Mouse (Mus musculus): Measurements from ENCODE around the gene Lrpap1. TPM values are rescaled to one million over a fixed set of nuclear protein-coding genes. Genes with fewer than 3 reads are reported as not detected.

The Lrpap1 gene
- 10 to 100 TPM; 49.0 to 59.0 TPM for total RNA-seq (2021)
- polyA plus RNA-seq (2012; rRNA removed): 33.1 and 39.4 TPM in 2 replicates
- long read RNA-seq, transcript Lrpap1-201 (8 exons, 2,981 nt): major isoform, 130 of 142 reads
- long read RNA-seq, partial matches to known transcripts: 0 of 142 reads
- long read RNA-seq, other reads (novel, unspliced or antisense): 12 of 142 reads

DNA sequence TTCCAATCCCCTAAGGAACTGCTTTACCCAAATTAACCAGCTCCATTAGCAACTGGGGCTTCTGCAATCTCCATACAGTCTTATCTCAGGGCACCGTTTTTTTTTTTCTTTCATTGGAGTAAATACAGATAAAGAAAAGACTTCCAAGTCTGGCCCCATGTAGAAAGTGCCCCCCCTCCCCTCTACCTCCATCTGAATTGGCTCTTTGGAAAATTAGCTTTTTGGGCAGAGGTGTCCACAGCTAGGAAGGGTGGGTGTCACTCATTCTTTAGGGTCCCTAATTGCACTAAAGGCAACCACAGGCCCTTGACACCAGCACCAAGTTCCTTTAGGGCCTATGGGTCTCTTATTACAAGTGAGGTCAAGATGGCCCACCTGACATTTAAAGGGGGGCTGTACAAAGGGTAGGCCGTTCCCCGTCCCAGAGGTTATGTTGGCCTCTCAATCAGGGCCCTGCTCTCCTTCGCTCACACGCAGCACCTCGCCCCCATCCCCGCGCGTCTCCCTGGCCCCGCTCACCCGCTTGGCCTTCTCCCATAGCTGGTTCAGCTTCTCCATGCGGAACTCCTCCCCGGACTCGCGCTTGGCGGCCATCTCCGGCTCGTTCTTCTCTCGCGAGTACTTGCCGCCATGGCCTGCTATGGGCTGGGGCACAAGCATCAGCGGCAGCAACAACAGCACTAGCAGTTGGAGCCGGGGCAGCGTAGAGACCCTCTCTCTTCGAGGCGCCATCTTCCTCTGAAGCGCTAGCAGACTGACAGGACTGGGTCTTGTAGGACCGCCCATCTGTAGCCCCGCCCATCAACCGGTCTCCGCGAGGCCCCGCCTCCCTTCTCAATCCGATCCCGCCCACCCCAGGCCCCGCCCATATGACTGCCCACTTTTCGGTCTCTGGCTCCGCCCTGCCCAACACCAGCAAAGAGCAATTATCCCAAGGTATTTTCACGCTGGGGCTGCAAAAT lies at the start of gene Lrpap1:
Lrpap1 (minus strand) TSS at position 807 of the 962 bp plus-strand sequence.
- peak within 1 kb of the TSS; percentile 70 for H3K9ac ChIP-seq (ENCODE audit: low read depth, low read length)
- peak; percentile 98 for TF ChIP-seq POLR2A (IDR thresholded peaks at IDR 0.05; ENCODE audit: insufficient read depth, low read depth, low read length)
- no peak for TF ChIP-seq CTCF (IDR thresholded peaks at IDR 0.05)
- 0 out of 2 replicates have a peak, but pooled peaks have one; percentile 8 for TF ChIP-seq EP300 (IDR thresholded peaks at IDR 0.05; ENCODE audit: insufficient read depth, low read depth, low read length)
- WGBS: under 1% methylated on average over 39 of the region's 39 CpGs
- no peaks in the 10 kb centered on the region for H3K36me3 ChIP-seq (ENCODE audit: control insufficient read depth, insufficient read depth, low read length)
- peaks cover 5% of the 10 kb centered on the region for H3K4me1 ChIP-seq (ENCODE audit: control insufficient read depth, insufficient read depth, low read length)
- peak within 1 kb of the TSS; percentile 80 for H3K27ac ChIP-seq
- DNase-seq: peak; percentile 90 to 92
- H3K27me3 ChIP-seq (ENCODE audit: control insufficient read depth, insufficient read depth, low read length): no peaks in the 10 kb centered on the region
- H3K79me2 ChIP-seq (replicated peaks; ENCODE audit: control insufficient read depth, insufficient read depth, low read length): peaks cover 2% of the 10 kb centered on the region; the same call in 1 of the 2 replicates
- H3K4me3 ChIP-seq: peak within 1 kb of the TSS; percentile 57
- intact Hi-C loops (cut with DNase I): no loop called here

- H3K4me1 ChIP-seq (ENCODE audit: control insufficient read depth, insufficient read depth, low read length): no peaks in the 10 kb centered on the region
- H3K79me2 ChIP-seq (replicated peaks; ENCODE audit: control insufficient read depth, insufficient read depth, low read length): no peaks in the 10 kb centered on the region
- no peak for TF ChIP-seq CTCF (IDR thresholded peaks at IDR 0.05)
- TF ChIP-seq EP300 (IDR thresholded peaks at IDR 0.05; ENCODE audit: insufficient read depth, low read depth, low read length): no peak
- TF ChIP-seq POLR2A (IDR thresholded peaks at IDR 0.05; ENCODE audit: insufficient read depth, low read depth, low read length): no peak
- H3K27me3 ChIP-seq (ENCODE audit: control insufficient read depth, insufficient read depth, low read length): no peaks in the 10 kb centered on the region
- H3K9ac ChIP-seq (ENCODE audit: low read depth, low read length): no peak overlapping the region
- intact Hi-C loops (cut with DNase I): no loop called here
- DNase-seq: no peak
- no peak overlapping the region for H3K27ac ChIP-seq
- no peak overlapping the region for H3K4me3 ChIP-seq
- no peaks in the 10 kb centered on the region for H3K36me3 ChIP-seq (ENCODE audit: control insufficient read depth, insufficient read depth, low read length)
- WGBS: 75% methylated on average over 5 of the region's 5 CpGs
Measured at GRCm38 (mm10) chr5:35149939-35150338, 44.4 kb upstream of the Lrpap1 start.

- no peak overlapping the region for H3K4me3 ChIP-seq
- no peak overlapping the region for H3K27ac ChIP-seq
- TF ChIP-seq CTCF (IDR thresholded peaks at IDR 0.05): no peak
- TF ChIP-seq EP300 (IDR thresholded peaks at IDR 0.05; ENCODE audit: insufficient read depth, low read depth, low read length): no peak
- no peak for TF ChIP-seq POLR2A (IDR thresholded peaks at IDR 0.05; ENCODE audit: insufficient read depth, low read depth, low read length)
- no peaks in the 10 kb centered on the region for H3K4me1 ChIP-seq (ENCODE audit: control insufficient read depth, insufficient read depth, low read length)
- 77% methylated on average over 4 of the region's 4 CpGs for WGBS
- no peaks in the 10 kb centered on the region for H3K36me3 ChIP-seq (ENCODE audit: control insufficient read depth, insufficient read depth, low read length)
- intact Hi-C loops (cut with DNase I): no loop called here
- DNase-seq: no peak
- H3K27me3 ChIP-seq (ENCODE audit: control insufficient read depth, insufficient read depth, low read length): no peaks in the 10 kb centered on the region
- no peak overlapping the region for H3K9ac ChIP-seq (ENCODE audit: low read depth, low read length)
- H3K79me2 ChIP-seq (replicated peaks; ENCODE audit: control insufficient read depth, insufficient read depth, low read length): no peaks in the 10 kb centered on the region
Measured at GRCm38 (mm10) chr5:35149526-35149925, 44.0 kb upstream of the Lrpap1 start.

DNA sequence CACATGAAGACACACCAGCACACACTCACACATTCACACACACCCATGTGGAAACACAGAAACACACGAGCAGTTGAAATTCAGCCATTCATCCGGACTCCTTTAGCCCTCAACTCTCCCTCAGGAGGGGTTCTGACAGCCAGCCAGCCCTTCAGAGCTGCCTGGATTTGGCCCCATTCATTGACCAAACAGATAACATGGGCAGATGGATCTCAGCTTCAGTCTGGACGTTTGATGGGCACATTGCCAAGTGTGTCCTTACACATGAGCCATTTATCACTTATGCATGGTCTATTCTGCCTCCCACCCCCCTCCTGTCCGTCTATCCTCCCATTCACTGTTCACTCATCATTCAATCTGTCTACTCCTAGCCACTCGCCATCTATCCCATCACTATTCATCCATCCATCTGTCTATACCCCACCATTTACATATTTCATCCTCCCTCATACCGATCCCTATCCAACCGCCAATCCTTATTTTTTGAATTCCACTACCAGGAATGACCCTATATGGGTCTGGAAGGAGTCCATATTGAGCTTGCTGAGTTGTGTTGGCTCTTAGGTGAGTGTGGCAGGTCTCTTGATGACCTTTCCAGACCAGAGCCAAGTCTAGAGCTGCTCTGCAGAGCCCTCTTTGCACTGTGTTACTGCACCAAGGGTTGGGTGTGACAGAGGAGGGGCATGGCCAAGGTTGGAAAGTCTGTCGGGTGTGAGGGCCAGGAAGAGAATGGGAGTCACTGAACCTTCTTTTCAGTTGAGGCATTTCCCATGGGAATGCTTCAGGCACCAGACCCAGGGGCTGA lies 42.6 kb upstream of the Lrpap1 start:
- Histone ChIP-seq H3K4me1 (ENCODE audit: control insufficient read depth, insufficient read depth, low read length) (no peaks in the 10 kb centered on the region), H3K27me3 (ENCODE audit: control insufficient read depth, insufficient read depth, low read length) (no peaks in the 10 kb centered on the region), H3K9ac (ENCODE audit: low read depth, low read length) (no peak overlapping the region), H3K27ac (no peak overlapping the region), H3K79me2 (replicated peaks; ENCODE audit: control insufficient read depth, insufficient read depth, low read length) (no peaks in the 10 kb centered on the region), H3K36me3 (ENCODE audit: control insufficient read depth, insufficient read depth, low read length) (no peaks in the 10 kb centered on the region), H3K4me3 (no peak overlapping the region)
- TF ChIP-seq POLR2A (IDR thresholded peaks at IDR 0.05; ENCODE audit: insufficient read depth, low read depth, low read length) (no peak), CTCF (IDR thresholded peaks at IDR 0.05) (no peak), EP300 (IDR thresholded peaks at IDR 0.05; ENCODE audit: insufficient read depth, low read depth, low read length) (no peak)
- intact Hi-C loops (cut with DNase I): no loop called here
- no peak for DNase-seq
- 62% methylated on average over 8 of the region's 8 CpGs for WGBS

DNA sequence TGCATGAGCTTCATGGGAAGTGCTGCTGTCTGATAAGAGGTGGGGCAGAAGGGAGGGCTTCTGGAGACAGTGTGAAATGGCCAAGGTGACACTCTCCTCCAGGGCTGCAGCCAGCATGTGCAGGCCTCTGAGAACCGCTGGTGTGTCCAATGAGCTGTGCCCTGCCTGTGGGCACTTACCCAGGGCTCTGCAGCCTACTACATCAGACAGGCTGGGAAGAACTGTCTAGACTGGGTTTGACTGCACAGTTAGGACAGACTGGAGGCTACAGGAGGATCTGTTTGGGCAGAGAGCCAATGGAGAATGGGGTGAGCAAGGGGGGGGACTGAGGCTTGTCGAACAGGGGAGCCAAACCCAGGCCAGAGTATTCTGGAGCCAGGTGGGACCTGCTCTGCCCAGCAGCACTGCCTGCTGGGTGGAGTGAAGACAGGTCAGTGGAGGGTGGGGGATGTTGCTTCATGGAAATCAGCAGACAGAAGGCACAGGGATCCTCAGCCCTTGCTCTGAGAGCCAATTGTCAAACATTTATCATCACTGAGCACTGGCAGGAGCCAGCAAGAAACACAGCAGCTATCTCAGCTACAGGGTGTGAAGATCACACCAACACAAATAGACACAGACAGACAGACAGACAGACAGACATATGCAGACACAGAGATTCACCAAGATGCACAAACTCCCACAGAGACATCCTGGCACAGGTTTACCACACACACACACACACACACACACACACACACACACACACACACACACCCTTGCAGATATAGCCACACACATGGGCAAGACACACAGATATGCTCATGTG lies 41.8 kb upstream of the Lrpap1 start:
- H3K9ac ChIP-seq (ENCODE audit: low read depth, low read length): no peak overlapping the region
- WGBS: 11% methylated on average over 2 of the region's 2 CpGs
- H3K4me1 ChIP-seq (ENCODE audit: control insufficient read depth, insufficient read depth, low read length): no peaks in the 10 kb centered on the region
- no peak overlapping the region for H3K27ac ChIP-seq
- H3K36me3 ChIP-seq (ENCODE audit: control insufficient read depth, insufficient read depth, low read length): no peaks in the 10 kb centered on the region
- H3K4me3 ChIP-seq: no peak overlapping the region
- no peak for TF ChIP-seq EP300 (IDR thresholded peaks at IDR 0.05; ENCODE audit: insufficient read depth, low read depth, low read length)
- TF ChIP-seq POLR2A (IDR thresholded peaks at IDR 0.05; ENCODE audit: insufficient read depth, low read depth, low read length): no peak
- TF ChIP-seq CTCF (IDR thresholded peaks at IDR 0.05): no peak
- intact Hi-C loops (cut with DNase I): no loop called here
- DNase-seq: peak in 1 of 2 experiments; percentile 16
- no peaks in the 10 kb centered on the region for H3K27me3 ChIP-seq (ENCODE audit: control insufficient read depth, insufficient read depth, low read length)
- H3K79me2 ChIP-seq (replicated peaks; ENCODE audit: control insufficient read depth, insufficient read depth, low read length): no peaks in the 10 kb centered on the region

Measured in heart, adult 2 months (tissue).